Mouse (Mus musculus) forebrain, embryonic 15.5 days (tissue): ENCODE measurements around the gene Krt26. TPM values are rescaled to one million over a fixed set of nuclear protein-coding genes. Genes with fewer than 3 reads are reported as not detected.

Experiments used
- ATAC-seq: fragments of 200-750 bp; cut with Nextera tagmentation; replicated peaks from 2 replicates; pipeline ENCODE4 v1.8.0; 2017; ENCODE audit warnings: mild to moderate bottlenecking, moderate TSS enrichment, moderate library complexity
- H3K27ac ChIP-seq: fragments of 300-500 bp; sonication (generic); replicated peaks from 2 replicates; pipeline ENCODE4 v1.5.1; 2015; ENCODE audit warnings: mild to moderate bottlenecking, inconsistent platforms
- H3K27me3 ChIP-seq: fragments of 300-500 bp; sonication (generic); 2 replicates; pipeline ENCODE4 v1.6.1; 2015; ENCODE audit warnings: inconsistent platforms
- H3K36me3 ChIP-seq: fragments of 300-500 bp; sonication (generic); 2 replicates; pipeline ENCODE4 v1.6.1; 2015; ENCODE audit warnings: mild to moderate bottlenecking, inconsistent platforms
- H3K4me1 ChIP-seq: fragments of 300-500 bp; sonication (generic); 2 replicates; pipeline ENCODE4 v1.6.1; 2015; ENCODE audit warnings: inconsistent platforms
- H3K4me2 ChIP-seq: fragments of 300-500 bp; sonication (generic); replicated peaks from 2 replicates; pipeline ENCODE4 v1.6.1; 2015; ENCODE audit warnings: mild to moderate bottlenecking, inconsistent platforms
- H3K4me3 ChIP-seq: fragments of 300-500 bp; sonication (generic); 2 replicates; pipeline ENCODE4 v1.5.1; 2015; ENCODE audit warnings: mild to moderate bottlenecking, inconsistent platforms
- H3K9ac ChIP-seq: fragments of 300-500 bp; sonication (generic); replicated peaks from 2 replicates; pipeline ENCODE4 v1.6.1; 2015; ENCODE audit warnings: mild to moderate bottlenecking, inconsistent platforms
- H3K9me3 ChIP-seq: fragments of 300-500 bp; sonication (generic); 2 replicates; pipeline ENCODE4 v1.6.1; 2016; ENCODE audit warnings: inconsistent platforms
- whole genome bisulfite sequencing: fragments of 180-500 bp; shearing (Covaris S2); methylation state at CpG from one replicate; pipeline ENCODE4 v1.1.7; 2015; ENCODE audit warnings: mixed read lengths; 5-methylcytosine and 5-hydroxymethylcytosine counted together
- polyA plus RNA-seq: library from polyadenylated mRNA; unstranded; fragments of >200 nt; fragmentation: Nextera tagmentation; extraction: Ambion mirVana; gene quantifications from 2 replicates; pipeline ENCODE4 v1.2.1, GENCODE M21; 2015

Gene Krt26
- polyA plus RNA-seq, result not detected in 2 replicates

GRCm38 (mm10) chr11:99337866-99338265 lies at the start of gene Krt26:
Gene Krt26, minus strand, starts transcription at chr11:99337966.
- H3K9ac ChIP-seq, result no peak within 1 kb of the TSS
- H3K27me3 ChIP-seq, result no peaks in the 10 kb centered on the region
- no peaks in the 10 kb centered on the region for H3K9me3 ChIP-seq
- no peak within 1 kb of the TSS for H3K27ac ChIP-seq
- H3K36me3 ChIP-seq, result no peaks in the 10 kb centered on the region
- no peak for ATAC-seq
- WGBS, result 91% methylated on average over 11 of the region's 11 CpGs
- H3K4me2 ChIP-seq, result no peak within 1 kb of the TSS
- H3K4me1 ChIP-seq, result no peaks in the 10 kb centered on the region
- H3K4me3 ChIP-seq, result no peak within 1 kb of the TSS

- WGBS, result 1% methylated on average over 71 of the region's 71 CpGs
- Histone ChIP-seq H3K27me3 (peaks cover 5% of the 10 kb centered on the region), H3K4me1 (peaks cover 10% of the 10 kb centered on the region; the same call in 1 of the 2 replicates), H3K4me2 (peak overlapping the region; percentile 54), H3K9ac (peak overlapping the region; percentile 46), H3K27ac (peak overlapping the region; percentile 95), H3K36me3 (no peaks in the 10 kb centered on the region), H3K9me3 (no peaks in the 10 kb centered on the region), H3K4me3 (peak overlapping the region; percentile 51)
- peak; percentile 90 for ATAC-seq
Observed at GRCm38 (mm10) chr11:99385813-99386721, 48.3 kb upstream of the Krt26 start.

GRCm38 (mm10) chr11:99379568-99379967 lies 41.8 kb upstream of the Krt26 start:
- Histone ChIP-seq H3K9ac (no peak overlapping the region), H3K4me3 (no peak overlapping the region), H3K36me3 (no peaks in the 10 kb centered on the region), H3K4me2 (no peak overlapping the region), H3K9me3 (no peaks in the 10 kb centered on the region), H3K27me3 (peaks cover 5% of the 10 kb centered on the region), H3K27ac (no peak overlapping the region), H3K4me1 (no peaks in the 10 kb centered on the region)
- ATAC-seq, result no peak
- WGBS, result 15% methylated on average over 5 of the region's 5 CpGs

DNA sequence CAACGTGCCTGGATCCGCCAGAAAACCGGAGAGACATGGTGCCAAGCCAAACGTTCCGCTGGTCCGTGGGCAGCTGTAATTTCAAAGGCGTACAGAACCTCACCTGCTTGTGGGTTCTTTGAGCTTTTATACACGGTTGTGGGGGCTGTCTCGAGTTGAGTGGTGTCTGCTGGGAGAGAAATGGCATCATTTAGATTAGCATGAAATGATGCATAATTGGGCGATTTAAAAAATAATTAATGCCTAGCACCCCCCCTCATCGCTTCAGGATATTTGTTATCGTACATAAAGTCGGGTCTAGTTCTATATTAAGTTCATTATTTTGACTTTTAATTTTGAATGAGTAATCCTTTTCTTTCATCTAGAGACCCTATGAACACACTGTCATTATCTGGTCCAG lies 37.0 kb upstream of the Krt26 start, which contains the start of gene Krt28:
Krt28 (minus strand) TSS at position 101 of the 400 bp plus-strand sequence.
- ATAC-seq, result no peak

GRCm38 (mm10) chr11:99369853-99370451 lies 32.2 kb upstream of the Krt26 start:
- no peak overlapping the region for H3K4me3 ChIP-seq
- H3K36me3 ChIP-seq, result no peaks in the 10 kb centered on the region
- H3K4me1 ChIP-seq, result no peaks in the 10 kb centered on the region
- ATAC-seq, result no peak
- H3K27ac ChIP-seq, result no peak overlapping the region
- no peaks in the 10 kb centered on the region for H3K27me3 ChIP-seq
- no peak overlapping the region for H3K9ac ChIP-seq
- 80% methylated on average over 8 of the region's 8 CpGs for WGBS
- H3K9me3 ChIP-seq, result no peaks in the 10 kb centered on the region
- no peak overlapping the region for H3K4me2 ChIP-seq

More for the DNA sequence above, 37.0 kb upstream of the Krt26 start, which contains the start of gene Krt28:
- H3K27me3 ChIP-seq, result no peaks in the 10 kb centered on the region
- no peak within 1 kb of the TSS for H3K4me2 ChIP-seq
- no peak within 1 kb of the TSS for H3K4me3 ChIP-seq
- H3K9ac ChIP-seq, result no peak within 1 kb of the TSS
- 81% methylated on average over 13 of the region's 13 CpGs for WGBS
- no peaks in the 10 kb centered on the region for H3K4me1 ChIP-seq
- H3K9me3 ChIP-seq, result no peaks in the 10 kb centered on the region
- no peak within 1 kb of the TSS for H3K27ac ChIP-seq
- no peaks in the 10 kb centered on the region for H3K36me3 ChIP-seq

- Histone ChIP-seq H3K27ac (no peak overlapping the region), H3K4me2 (no peak overlapping the region), H3K9me3 (no peaks in the 10 kb centered on the region), H3K4me3 (no peak overlapping the region), H3K4me1 (no peaks in the 10 kb centered on the region), H3K36me3 (no peaks in the 10 kb centered on the region), H3K9ac (no peak overlapping the region), H3K27me3 (no peaks in the 10 kb centered on the region)
- ATAC-seq, result no peak
- WGBS, result 5% methylated on average over 3 of the region's 3 CpGs
Observed at GRCm38 (mm10) chr11:99369229-99369628, 31.5 kb upstream of the Krt26 start.

DNA sequence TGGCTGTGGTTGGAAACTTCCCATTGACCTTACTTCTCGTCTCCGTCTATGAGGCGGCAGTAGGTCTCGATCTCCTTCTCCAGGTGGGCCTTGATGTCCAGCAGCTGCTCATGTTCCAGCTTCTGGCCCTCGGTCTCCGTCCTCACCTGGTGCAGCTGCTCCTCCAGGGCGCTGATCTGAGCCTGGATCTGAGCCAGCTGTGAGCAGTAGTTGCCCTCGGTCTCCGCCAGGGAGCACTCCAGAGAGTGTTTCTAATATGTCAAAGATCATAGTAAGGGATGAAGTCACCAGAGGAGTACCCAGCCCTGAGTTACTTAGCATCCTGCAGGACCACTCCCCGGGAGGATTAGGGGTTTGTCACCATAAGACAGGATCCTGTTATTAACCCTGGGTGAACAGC lies 29.0 kb upstream of the Krt26 start:
- H3K4me2 ChIP-seq, result no peak overlapping the region
- ATAC-seq, result no peak
- H3K27ac ChIP-seq, result no peak overlapping the region
- no peaks in the 10 kb centered on the region for H3K36me3 ChIP-seq
- no peak overlapping the region for H3K9ac ChIP-seq
- H3K27me3 ChIP-seq, result no peaks in the 10 kb centered on the region
- H3K4me3 ChIP-seq, result no peak overlapping the region
- H3K9me3 ChIP-seq, result no peaks in the 10 kb centered on the region
- H3K4me1 ChIP-seq, result no peaks in the 10 kb centered on the region
- WGBS, result 52% methylated on average over 10 of the region's 10 CpGs

DNA sequence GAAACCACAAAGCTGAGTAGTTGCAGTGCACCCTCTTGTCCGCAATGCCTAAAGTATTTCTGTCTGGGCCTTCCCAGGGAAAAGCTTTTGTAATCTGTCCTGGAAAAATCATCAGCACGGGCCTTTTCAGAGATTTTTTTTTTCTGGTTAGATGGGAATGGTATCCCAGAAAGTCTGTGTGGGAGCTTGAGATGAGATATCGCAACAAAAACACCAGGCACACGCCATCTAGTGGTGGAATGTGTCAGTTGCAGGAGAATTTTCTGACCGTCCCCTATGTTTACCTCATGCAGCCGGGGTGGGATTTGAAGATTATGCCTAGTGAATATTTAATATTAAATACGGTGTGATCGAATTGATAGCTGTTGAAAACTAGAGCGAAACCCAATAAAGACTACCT lies 26.6 kb upstream of the Krt26 start:
- 22% methylated on average over 9 of the region's 9 CpGs for WGBS
- no peaks in the 10 kb centered on the region for H3K4me1 ChIP-seq
- no peaks in the 10 kb centered on the region for H3K27me3 ChIP-seq
- no peak overlapping the region for H3K27ac ChIP-seq
- H3K4me2 ChIP-seq, result no peak overlapping the region
- no peak for ATAC-seq
- H3K4me3 ChIP-seq, result no peak overlapping the region
- H3K36me3 ChIP-seq, result no peaks in the 10 kb centered on the region
- H3K9ac ChIP-seq, result no peak overlapping the region
- H3K9me3 ChIP-seq, result no peaks in the 10 kb centered on the region

GRCm38 (mm10) chr11:99361423-99361822 lies 23.7 kb upstream of the Krt26 start:
- H3K4me1 ChIP-seq, result no peaks in the 10 kb centered on the region
- no peaks in the 10 kb centered on the region for H3K9me3 ChIP-seq

GRCm38 (mm10) chr11:99351004-99351403 lies 13.2 kb upstream of the Krt26 start, which contains the start of gene Krt27:
Gene Krt27, minus strand, starts transcription at chr11:99351104.
- Histone ChIP-seq H3K9ac (no peak within 1 kb of the TSS), H3K4me1 (no peaks in the 10 kb centered on the region), H3K27ac (no peak within 1 kb of the TSS), H3K9me3 (no peaks in the 10 kb centered on the region), H3K36me3 (no peaks in the 10 kb centered on the region), H3K4me3 (no peak within 1 kb of the TSS), H3K4me2 (no peak within 1 kb of the TSS), H3K27me3 (no peaks in the 10 kb centered on the region)
- 77% methylated on average over 12 of the region's 12 CpGs for WGBS
- ATAC-seq, result no peak

More at GRCm38 (mm10) chr11:99361423-99361822, 23.7 kb upstream of the Krt26 start:
- Histone ChIP-seq H3K4me2 (no peak overlapping the region), H3K27ac (no peak overlapping the region), H3K27me3 (no peaks in the 10 kb centered on the region), H3K9ac (no peak overlapping the region), H3K4me3 (no peak overlapping the region), H3K36me3 (no peaks in the 10 kb centered on the region)
- no peak for ATAC-seq
- 92% methylated on average over 8 of the region's 8 CpGs for WGBS

- H3K27ac ChIP-seq, result no peak overlapping the region
- 38% methylated on average over 11 of the region's 11 CpGs for WGBS
- no peak for ATAC-seq
Observed at GRCm38 (mm10) chr11:99339299-99339847, 1.6 kb upstream of the Krt26 start.

GRCm38 (mm10) chr11:99333426-99333825 lies 4.3 kb downstream of the Krt26 start:
- Histone ChIP-seq H3K27me3 (no peaks in the 10 kb centered on the region), H3K9ac (no peak overlapping the region), H3K4me3 (no peak overlapping the region), H3K9me3 (no peaks in the 10 kb centered on the region), H3K4me1 (no peaks in the 10 kb centered on the region), H3K27ac (no peak overlapping the region), H3K36me3 (no peaks in the 10 kb centered on the region), H3K4me2 (no peak overlapping the region)
- 62% methylated on average over 13 of the region's 13 CpGs for WGBS
- no peak for ATAC-seq

More at GRCm38 (mm10) chr11:99339299-99339847, 1.6 kb upstream of the Krt26 start:
- Histone ChIP-seq H3K9ac (no peak overlapping the region), H3K27me3 (no peaks in the 10 kb centered on the region), H3K4me3 (no peak overlapping the region), H3K9me3 (no peaks in the 10 kb centered on the region), H3K36me3 (no peaks in the 10 kb centered on the region), H3K4me1 (no peaks in the 10 kb centered on the region), H3K4me2 (no peak overlapping the region)
